Mouse (Mus musculus): ENCODE measurements around the gene Cd180.

Cd180 gene

DNA sequence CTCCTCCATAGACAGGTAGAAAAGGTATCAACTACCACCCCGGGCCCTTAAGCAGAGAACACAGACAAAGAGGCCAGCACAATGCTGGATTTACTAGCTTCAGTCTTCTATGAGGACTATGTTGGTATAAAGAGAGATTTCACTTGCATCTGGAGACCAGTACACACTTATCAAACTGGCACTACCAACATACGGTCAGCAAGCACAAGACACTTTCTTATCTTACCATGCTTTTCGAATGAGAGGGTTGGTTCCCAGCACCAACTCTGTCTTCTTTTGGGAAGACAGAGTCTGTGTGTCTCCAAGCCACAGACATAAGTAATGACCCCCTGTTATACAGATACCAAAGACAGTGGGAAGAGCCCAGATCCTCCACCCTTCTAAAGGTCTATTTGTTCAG, 85.5 kb downstream of the Cd180 start:
- no peak for DNase-seq (ENCODE audit: low read depth, low spot score)

DNA sequence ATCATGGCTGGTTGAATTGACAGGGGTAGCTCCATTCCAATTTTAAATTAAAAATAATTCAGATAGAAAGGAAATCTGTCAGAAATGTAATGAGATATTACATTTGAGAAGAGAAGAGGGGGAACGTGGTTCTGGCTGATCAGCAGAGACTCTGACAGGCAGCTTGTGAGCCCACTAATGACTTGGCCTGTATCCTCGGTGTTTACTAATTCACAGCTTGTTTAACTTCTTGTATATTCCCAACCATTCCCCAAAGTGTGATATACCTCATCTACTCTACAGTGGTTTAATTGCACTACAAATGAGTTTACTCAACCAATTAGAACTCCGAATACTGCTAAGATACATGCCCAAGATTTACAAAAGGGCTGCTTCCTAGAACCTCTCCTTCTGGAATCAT, 85.9 kb downstream of the Cd180 start:
- DNase-seq (ENCODE audit: low read depth, low spot score) = no peak

DNA sequence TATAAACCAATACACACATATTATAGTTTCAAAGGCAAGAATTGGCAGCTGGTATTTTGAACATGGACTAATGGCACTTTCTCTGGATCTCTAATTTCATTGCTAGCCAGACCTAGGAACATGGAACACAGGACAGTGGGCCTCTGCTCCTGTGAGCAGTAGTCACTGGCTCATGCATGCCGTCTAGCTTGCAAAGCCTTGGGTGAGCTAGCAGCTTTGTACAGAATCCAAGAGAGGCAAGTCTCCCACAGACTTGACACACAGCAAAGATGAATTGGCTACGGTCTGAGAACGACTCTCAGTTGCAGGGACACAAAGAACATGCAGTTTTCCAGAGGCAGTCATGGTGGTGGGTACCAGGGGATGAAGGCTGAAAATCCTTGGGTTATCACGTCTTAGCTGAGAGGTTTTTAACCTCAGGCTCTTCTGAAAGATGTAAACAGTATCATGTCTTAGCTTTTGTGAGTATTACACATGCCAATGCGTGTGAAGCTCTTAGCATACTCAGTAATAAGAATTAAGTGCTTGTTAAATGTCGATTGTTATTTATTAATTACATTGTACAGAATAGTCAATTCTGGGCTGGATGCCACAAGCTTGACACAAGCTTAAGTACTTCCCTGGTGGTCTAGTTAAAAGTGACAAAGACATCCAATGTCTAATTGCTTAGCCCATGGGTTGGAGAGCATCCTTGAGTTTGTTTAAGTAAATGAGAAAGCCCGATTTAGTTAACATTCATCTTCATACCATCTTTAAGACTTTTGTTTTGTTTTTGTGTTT, 90.4 kb downstream of the Cd180 start:
- no peak for DNase-seq (ENCODE audit: low read depth, low spot score)

DNA sequence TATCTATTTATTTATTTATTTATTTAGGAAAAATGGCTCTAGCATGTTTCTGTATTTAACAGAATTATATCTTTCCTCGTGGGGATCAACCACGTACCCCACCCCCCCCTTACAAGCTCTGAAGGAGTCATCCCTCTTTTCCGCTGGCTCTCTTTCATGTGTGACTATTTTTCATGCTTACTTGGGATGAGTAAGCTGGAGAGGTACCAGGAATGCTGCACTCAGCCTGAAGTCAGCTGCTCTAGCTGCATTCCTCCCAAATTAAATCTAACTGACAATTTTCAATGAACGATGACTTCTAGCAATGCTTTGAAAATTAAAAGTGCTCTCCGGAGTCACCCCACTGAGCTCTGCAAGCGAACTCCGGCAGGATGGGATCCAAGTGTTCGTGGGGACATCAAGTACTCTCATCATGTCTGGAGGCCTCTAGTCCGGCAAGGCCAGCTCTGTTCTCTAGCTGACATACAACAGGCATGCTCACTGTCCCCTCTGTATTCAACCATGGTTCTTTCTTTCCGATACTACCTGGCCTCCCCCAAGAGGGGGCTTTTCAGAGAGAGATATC, 93.4 kb downstream of the Cd180 start:
- DNase-seq (ENCODE audit: low read depth, low spot score) = no peak
